Mouse (Mus musculus): ENCODE results near the gene Rpl14. TPM values are rescaled to one million over a fixed set of nuclear protein-coding genes. Genes with fewer than 3 reads are reported as not detected.
A peak's percentile ranks its signal among the peaks of the same experiment; 100 is the strongest.

Rpl14 gene
- polyA plus RNA-seq, 1 experiment: 118 TPM

DNA sequence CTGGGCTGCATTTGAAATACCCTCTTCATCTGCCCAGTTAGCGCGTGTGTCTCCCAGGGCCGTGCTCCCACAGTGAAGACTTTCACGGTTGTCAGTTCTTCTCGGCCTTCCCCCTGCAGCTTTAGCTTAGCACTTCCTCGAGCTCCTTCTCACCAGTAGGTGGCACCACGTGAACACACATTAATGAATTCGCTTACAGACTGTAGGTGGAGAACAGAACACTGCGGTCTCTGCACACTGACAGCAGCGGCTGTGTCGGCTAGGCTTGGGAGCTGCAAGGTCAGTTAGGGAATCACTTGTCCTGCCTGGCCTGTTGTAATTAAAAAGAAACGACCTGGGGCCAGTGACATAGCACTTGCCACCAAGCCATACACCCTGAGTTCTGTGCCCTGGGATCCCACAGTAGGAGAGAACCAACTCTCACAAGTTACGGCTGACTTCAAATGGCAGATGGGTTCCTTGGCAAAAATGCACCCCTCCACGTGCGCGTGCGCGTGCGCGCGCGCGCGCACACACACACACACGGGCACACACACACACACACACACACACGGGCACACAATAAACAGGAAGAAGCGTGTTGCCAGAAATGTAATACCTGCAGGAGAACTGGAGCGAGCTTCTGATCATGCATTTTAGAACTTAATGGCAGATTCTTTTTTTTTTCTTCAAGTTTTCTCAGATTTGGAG lies 11.5 kb downstream of the Rpl14 start:
- no peaks in the 10 kb centered on the region for H3K36me3 ChIP-seq (ENCODE audit: control insufficient read depth, insufficient read depth, low read length)
- peaks cover 16% of the 10 kb centered on the region for H3K4me1 ChIP-seq (ENCODE audit: control insufficient read depth, insufficient read depth, low read length)
- TF ChIP-seq POLR2A (IDR thresholded peaks at IDR 0.05; ENCODE audit: control insufficient read depth, low read depth, low read length): 0 out of 2 replicates have a peak, but pooled peaks have one; percentile 40
- TF ChIP-seq CTCF (IDR thresholded peaks at IDR 0.05; ENCODE audit: control insufficient read depth, insufficient read depth, insufficient replicate concordance, low read depth, low read length): peak; percentile 57; the same call in 1 of the 2 replicates
- H3K27ac ChIP-seq (ENCODE audit: control insufficient read depth, insufficient read depth, low read depth, low read length): peak overlapping the region; percentile 82
- no peaks in the 10 kb centered on the region for H3K27me3 ChIP-seq (ENCODE audit: control insufficient read depth, insufficient read depth, low read length)
- peak overlapping the region; percentile 66 for H3K4me3 ChIP-seq (ENCODE audit: control insufficient read depth, low read depth, low read length)

DNA sequence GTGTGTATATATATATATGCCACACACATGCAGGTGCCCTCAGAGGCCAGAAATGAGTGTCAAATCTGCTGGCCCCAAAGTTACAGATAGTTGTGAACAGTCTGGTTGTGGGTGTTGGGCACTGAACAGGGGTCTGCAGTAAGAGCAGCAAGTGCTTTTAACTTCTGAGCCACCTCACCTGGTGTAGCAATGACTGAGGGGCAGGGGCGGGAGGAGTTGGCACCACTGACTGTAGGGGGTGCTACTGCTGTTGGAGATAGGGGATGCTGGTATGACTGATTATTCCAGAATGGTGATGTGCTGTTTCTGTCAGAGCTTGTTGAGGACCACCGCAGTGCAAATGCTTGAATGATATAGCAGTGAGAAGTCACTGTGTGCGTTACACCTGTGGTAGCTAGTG lies 12.1 kb downstream of the Rpl14 start:
- TF ChIP-seq CTCF (IDR thresholded peaks at IDR 0.05; ENCODE audit: control insufficient read depth, insufficient read depth, insufficient replicate concordance, low read depth, low read length) (no peak), POLR2A (IDR thresholded peaks at IDR 0.05; ENCODE audit: control insufficient read depth, low read depth, low read length) (no peak)
- no peak overlapping the region for H3K27ac ChIP-seq (ENCODE audit: control insufficient read depth, insufficient read depth, low read depth, low read length)
- H3K27me3 ChIP-seq (ENCODE audit: control insufficient read depth, insufficient read depth, low read length): no peaks in the 10 kb centered on the region
- H3K4me1 ChIP-seq (ENCODE audit: control insufficient read depth, insufficient read depth, low read length): peaks cover 12% of the 10 kb centered on the region
- no peak overlapping the region for H3K4me3 ChIP-seq (ENCODE audit: control insufficient read depth, low read depth, low read length)
- H3K36me3 ChIP-seq (ENCODE audit: control insufficient read depth, insufficient read depth, low read length): no peaks in the 10 kb centered on the region

DNA sequence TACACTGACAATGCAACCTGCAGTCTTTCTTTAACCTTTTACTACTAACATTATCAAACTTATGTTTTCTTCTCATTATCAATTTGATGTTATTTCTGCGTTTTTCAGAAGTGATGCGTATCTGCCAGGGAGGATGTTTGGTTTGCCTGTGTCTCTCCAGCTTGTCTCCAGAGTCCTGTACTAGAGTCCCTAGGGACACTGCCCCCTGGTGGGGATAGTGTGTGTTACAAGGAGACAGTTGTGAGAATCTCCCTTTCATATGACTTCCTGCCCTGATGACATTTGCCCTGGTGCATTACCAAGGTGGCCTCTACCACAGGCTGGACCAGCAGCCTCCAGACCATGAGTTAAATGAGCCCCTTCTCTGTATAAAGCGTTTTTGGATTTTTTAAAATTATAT lies 15.3 kb downstream of the Rpl14 start:
- Histone ChIP-seq H3K4me3 (ENCODE audit: control insufficient read depth, low read depth, low read length) (no peak overlapping the region), H3K4me1 (ENCODE audit: control insufficient read depth, insufficient read depth, low read length) (peaks cover 7% of the 10 kb centered on the region), H3K27ac (ENCODE audit: control insufficient read depth, insufficient read depth, low read depth, low read length) (no peak overlapping the region), H3K27me3 (ENCODE audit: control insufficient read depth, insufficient read depth, low read length) (no peaks in the 10 kb centered on the region), H3K36me3 (ENCODE audit: control insufficient read depth, insufficient read depth, low read length) (no peaks in the 10 kb centered on the region)
- TF ChIP-seq CTCF (IDR thresholded peaks at IDR 0.05; ENCODE audit: control insufficient read depth, insufficient read depth, insufficient replicate concordance, low read depth, low read length) (peak; percentile 63; the same call in 1 of the 2 replicates), POLR2A (IDR thresholded peaks at IDR 0.05; ENCODE audit: control insufficient read depth, low read depth, low read length) (no peak)

DNA sequence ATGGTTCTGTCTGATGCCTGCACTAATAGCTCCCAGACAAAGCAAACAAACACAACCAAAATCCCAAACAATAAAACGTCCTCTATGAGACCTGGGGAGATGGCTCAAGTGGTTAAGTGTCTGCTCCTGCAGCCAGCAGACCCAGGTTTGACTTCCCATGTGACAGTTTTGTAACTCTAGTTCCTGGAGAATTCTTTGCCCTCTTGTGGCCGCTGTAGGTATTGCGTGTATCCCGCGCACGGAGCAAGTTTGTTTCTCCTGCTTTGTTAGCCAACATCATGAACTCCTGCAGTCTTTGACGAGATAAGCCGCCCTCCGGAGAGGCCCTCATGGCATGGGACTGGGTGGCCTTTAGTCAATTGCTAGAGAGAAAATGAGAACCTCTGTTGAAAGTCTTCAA lies 20.2 kb downstream of the Rpl14 start:
- no peak overlapping the region for H3K4me3 ChIP-seq (ENCODE audit: control insufficient read depth, low read depth, low read length)
- H3K27me3 ChIP-seq (ENCODE audit: control insufficient read depth, insufficient read depth, low read length): no peaks in the 10 kb centered on the region
- TF ChIP-seq POLR2A (IDR thresholded peaks at IDR 0.05; ENCODE audit: control insufficient read depth, low read depth, low read length) (no peak), CTCF (IDR thresholded peaks at IDR 0.05; ENCODE audit: control insufficient read depth, insufficient read depth, insufficient replicate concordance, low read depth, low read length) (peak; percentile 77)
- H3K4me1 ChIP-seq (ENCODE audit: control insufficient read depth, insufficient read depth, low read length): no peaks in the 10 kb centered on the region; the same call in 1 of the 2 replicates
- H3K27ac ChIP-seq (ENCODE audit: control insufficient read depth, insufficient read depth, low read depth, low read length): no peak overlapping the region
- H3K36me3 ChIP-seq (ENCODE audit: control insufficient read depth, insufficient read depth, low read length): no peaks in the 10 kb centered on the region

DNA sequence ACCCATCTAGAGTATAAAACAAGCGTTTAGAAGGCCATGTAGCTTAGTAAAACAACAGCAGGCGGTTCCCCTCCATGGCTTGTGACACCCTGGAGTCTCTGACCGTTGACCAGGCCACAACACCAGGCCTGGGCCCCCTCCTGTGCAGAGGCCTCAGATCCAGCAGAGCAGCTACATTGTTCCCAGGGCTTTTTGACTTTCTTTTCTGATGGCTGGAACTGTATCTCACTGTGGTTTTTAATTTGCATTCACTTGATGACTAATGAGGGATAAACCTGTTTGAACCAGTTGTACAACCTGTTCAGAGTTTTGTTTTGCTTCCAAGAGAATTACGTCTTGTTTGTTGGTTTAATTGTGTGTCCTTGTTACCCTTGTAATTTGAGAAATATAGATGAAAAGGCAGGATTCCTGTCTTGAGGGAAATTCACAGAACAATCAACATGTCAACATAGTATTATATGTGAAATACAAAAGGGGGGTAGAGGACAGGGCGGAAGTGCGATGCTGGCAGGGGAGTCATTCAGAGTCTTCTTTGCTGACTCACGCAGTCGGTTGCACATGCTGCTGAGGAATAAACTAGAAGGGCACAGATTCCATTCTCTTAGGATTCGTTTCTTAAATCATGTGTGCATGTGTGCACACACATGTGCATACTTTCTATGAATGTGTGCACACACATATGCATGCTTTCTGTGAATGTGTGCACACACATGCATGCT lies 22.3 kb downstream of the Rpl14 start:
- TF ChIP-seq POLR2A (IDR thresholded peaks at IDR 0.05; ENCODE audit: control insufficient read depth, low read depth, low read length): no peak
- TF ChIP-seq CTCF (IDR thresholded peaks at IDR 0.05; ENCODE audit: control insufficient read depth, insufficient read depth, insufficient replicate concordance, low read depth, low read length): no peak
- no peaks in the 10 kb centered on the region; the same call in 1 of the 2 replicates for H3K4me1 ChIP-seq (ENCODE audit: control insufficient read depth, insufficient read depth, low read length)
- H3K36me3 ChIP-seq (ENCODE audit: control insufficient read depth, insufficient read depth, low read length): no peaks in the 10 kb centered on the region
- H3K27me3 ChIP-seq (ENCODE audit: control insufficient read depth, insufficient read depth, low read length): no peaks in the 10 kb centered on the region
- no peak overlapping the region; the same call in 1 of the 2 replicates for H3K27ac ChIP-seq (ENCODE audit: control insufficient read depth, insufficient read depth, low read depth, low read length)
- H3K4me3 ChIP-seq (ENCODE audit: control insufficient read depth, low read depth, low read length): no peak overlapping the region

DNA sequence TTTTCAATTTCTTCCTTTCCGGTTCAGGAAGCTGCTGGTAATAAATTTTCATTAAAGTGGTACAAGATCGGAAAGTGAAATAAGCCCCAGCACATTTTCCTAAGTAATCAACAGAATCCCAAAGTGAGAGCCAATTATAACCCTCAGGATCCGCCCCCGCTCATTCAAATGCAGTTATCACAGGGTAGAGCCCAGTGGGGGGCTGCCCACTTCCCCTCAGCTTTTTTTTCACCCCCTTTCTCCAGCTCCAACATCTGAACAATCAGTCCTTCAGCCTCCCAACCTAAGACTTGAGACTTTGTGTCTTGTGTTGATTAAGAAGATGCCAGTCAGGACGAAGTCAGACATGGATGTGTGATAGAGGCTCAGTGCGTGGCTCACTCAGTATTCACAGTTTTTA lies 23.6 kb downstream of the Rpl14 start:
- no peak overlapping the region for H3K27ac ChIP-seq (ENCODE audit: control insufficient read depth, insufficient read depth, low read depth, low read length)
- no peaks in the 10 kb centered on the region; the same call in 1 of the 2 replicates for H3K4me1 ChIP-seq (ENCODE audit: control insufficient read depth, insufficient read depth, low read length)
- no peaks in the 10 kb centered on the region for H3K36me3 ChIP-seq (ENCODE audit: control insufficient read depth, insufficient read depth, low read length)
- TF ChIP-seq POLR2A (IDR thresholded peaks at IDR 0.05; ENCODE audit: control insufficient read depth, low read depth, low read length): no peak
- no peak for TF ChIP-seq CTCF (IDR thresholded peaks at IDR 0.05; ENCODE audit: control insufficient read depth, insufficient read depth, insufficient replicate concordance, low read depth, low read length)
- no peak overlapping the region for H3K4me3 ChIP-seq (ENCODE audit: control insufficient read depth, low read depth, low read length)
- H3K27me3 ChIP-seq (ENCODE audit: control insufficient read depth, insufficient read depth, low read length): no peaks in the 10 kb centered on the region

DNA sequence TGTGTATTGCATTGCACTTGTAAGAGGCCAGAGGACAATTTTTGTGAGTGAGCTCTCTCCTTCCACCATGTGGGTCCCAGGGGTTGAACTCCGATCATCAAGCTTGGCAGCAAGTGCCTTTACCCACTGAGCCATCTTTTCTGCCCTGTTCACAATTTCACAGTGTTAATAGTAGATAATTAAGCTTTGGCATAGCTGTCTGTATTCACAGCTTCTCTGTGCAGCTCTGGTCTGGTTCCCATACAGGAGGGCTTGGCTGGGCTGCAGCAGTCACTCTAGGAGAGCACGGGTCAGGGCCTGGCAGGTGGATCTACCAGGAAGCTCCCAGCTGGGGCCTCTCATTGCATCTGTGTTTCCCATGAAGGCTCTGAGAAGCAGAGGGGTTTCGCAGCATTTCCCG lies 24.1 kb downstream of the Rpl14 start:
- no peaks in the 10 kb centered on the region for H3K27me3 ChIP-seq (ENCODE audit: control insufficient read depth, insufficient read depth, low read length)
- H3K4me3 ChIP-seq (ENCODE audit: control insufficient read depth, low read depth, low read length): no peak overlapping the region
- H3K36me3 ChIP-seq (ENCODE audit: control insufficient read depth, insufficient read depth, low read length): no peaks in the 10 kb centered on the region
- H3K4me1 ChIP-seq (ENCODE audit: control insufficient read depth, insufficient read depth, low read length): no peaks in the 10 kb centered on the region; the same call in 1 of the 2 replicates
- H3K27ac ChIP-seq (ENCODE audit: control insufficient read depth, insufficient read depth, low read depth, low read length): no peak overlapping the region
- TF ChIP-seq POLR2A (IDR thresholded peaks at IDR 0.05; ENCODE audit: control insufficient read depth, low read depth, low read length) (no peak), CTCF (IDR thresholded peaks at IDR 0.05; ENCODE audit: control insufficient read depth, insufficient read depth, insufficient replicate concordance, low read depth, low read length) (no peak)
